Mouse (Mus musculus) erythroblast, embryonic 14.5 days (primary cell): ENCODE measurements around the gene Scel. TPM values are rescaled to one million over a fixed set of nuclear protein-coding genes. Genes with fewer than 3 reads are reported as not detected.

ENCODE experiments used
- H3K27me3 ChIP-seq: 2 replicates; pipeline ENCODE4 v1.6.1; 2012; ENCODE audit warnings: inconsistent platforms; ENCODE audit not compliant: control insufficient read depth
- H3K36me3 ChIP-seq: 2 replicates; pipeline ENCODE4 v1.6.1; 2012; ENCODE audit warnings: mild to moderate bottlenecking, inconsistent platforms; ENCODE audit not compliant: control insufficient read depth
- H3K4me1 ChIP-seq: 2 replicates; pipeline ENCODE4 v1.6.1; 2012; ENCODE audit warnings: inconsistent platforms; ENCODE audit not compliant: control insufficient read depth
- H3K4me3 ChIP-seq: replicated peaks from 2 replicates; pipeline ENCODE3; 2012; ENCODE audit warnings: moderate library complexity, mild to moderate bottlenecking, inconsistent platforms
- H3K9me3 ChIP-seq: 2 replicates; pipeline ENCODE4 v1.6.1; 2012; ENCODE audit warnings: low read length, inconsistent platforms, mixed read lengths; ENCODE audit not compliant: control insufficient read depth
- GATA1 ChIP-seq: IDR thresholded peaks from 2 replicates; pipeline ENCODE4 v1.6.1; 2012; ENCODE audit warnings: low read length, inconsistent platforms, mixed read lengths
- TAL1 ChIP-seq: IDR thresholded peaks from 3 replicates; pipeline ENCODE4 v1.6.1; 2012; ENCODE audit warnings: low read length, inconsistent platforms, mixed read lengths
- polyA plus RNA-seq: library from polyadenylated mRNA; stranded (reverse); fragments of >175 nt; gene quantifications from 2 replicates; pipeline ENCODE4 v1.2.3, GENCODE M21; 2012

Gene Scel
- polyA plus RNA-seq, 1 experiment = not detected

DNA sequence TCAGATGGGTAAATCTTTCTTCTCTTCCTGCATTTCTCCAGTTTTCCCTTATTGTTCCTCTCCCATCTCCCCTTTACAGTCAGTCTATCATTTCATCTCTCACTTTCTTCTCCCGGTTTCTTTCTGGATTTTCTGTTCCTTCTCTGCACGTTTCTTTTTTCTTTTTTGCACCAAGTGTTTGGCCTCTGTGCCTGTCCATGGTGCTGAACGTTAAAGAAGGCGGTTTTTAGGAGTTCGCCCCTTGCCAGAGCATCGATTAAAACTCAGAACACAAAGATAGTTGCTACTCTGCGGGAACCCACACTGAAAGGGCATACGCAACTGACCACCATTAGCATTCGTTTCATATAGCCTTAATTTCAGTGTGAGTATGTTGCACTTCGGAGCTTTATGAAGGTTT is 23.2 kb downstream of the Scel start:
- TF ChIP-seq GATA1 (no peak), TAL1 (no peak)
- Histone ChIP-seq H3K36me3 (no peaks in the 10 kb centered on the region), H3K4me1 (no peaks in the 10 kb centered on the region)

GRCm38 (mm10) chr14:103537355-103538056 is 24.4 kb downstream of the Scel start:
- H3K9me3 ChIP-seq = no peaks in the 10 kb centered on the region
- no peak overlapping the region for H3K4me3 ChIP-seq
- H3K36me3 ChIP-seq = no peaks in the 10 kb centered on the region
- TF ChIP-seq GATA1 (no peak), TAL1 (no peak)
- no peaks in the 10 kb centered on the region for H3K4me1 ChIP-seq
- H3K27me3 ChIP-seq = no peaks in the 10 kb centered on the region

More for the DNA sequence above, 23.2 kb downstream of the Scel start:
- Histone ChIP-seq H3K4me3 (no peak overlapping the region), H3K27me3 (no peaks in the 10 kb centered on the region), H3K9me3 (no peaks in the 10 kb centered on the region)

- Histone ChIP-seq H3K36me3 (no peaks in the 10 kb centered on the region), H3K27me3 (no peaks in the 10 kb centered on the region), H3K9me3 (no peaks in the 10 kb centered on the region), H3K4me1 (no peaks in the 10 kb centered on the region), H3K4me3 (no peak overlapping the region)
- TF ChIP-seq TAL1 (no peak), GATA1 (no peak)
Measured at GRCm38 (mm10) chr14:103539796-103540195, 26.7 kb downstream of the Scel start.

GRCm38 (mm10) chr14:103541679-103542078 is 28.5 kb downstream of the Scel start:
- Histone ChIP-seq H3K4me1 (no peaks in the 10 kb centered on the region), H3K9me3 (no peaks in the 10 kb centered on the region), H3K27me3 (no peaks in the 10 kb centered on the region), H3K36me3 (no peaks in the 10 kb centered on the region), H3K4me3 (no peak overlapping the region)
- TF ChIP-seq GATA1 (no peak), TAL1 (no peak)

- Histone ChIP-seq H3K4me3 (no peak overlapping the region), H3K36me3 (no peaks in the 10 kb centered on the region), H3K4me1 (no peaks in the 10 kb centered on the region), H3K27me3 (no peaks in the 10 kb centered on the region), H3K9me3 (no peaks in the 10 kb centered on the region)
- TF ChIP-seq GATA1 (no peak), TAL1 (no peak)
Measured at GRCm38 (mm10) chr14:103543304-103544079, 30.4 kb downstream of the Scel start.

- Histone ChIP-seq H3K4me3 (no peak overlapping the region), H3K36me3 (no peaks in the 10 kb centered on the region), H3K9me3 (no peaks in the 10 kb centered on the region), H3K4me1 (no peaks in the 10 kb centered on the region), H3K27me3 (no peaks in the 10 kb centered on the region)
- TF ChIP-seq GATA1 (no peak), TAL1 (no peak)
Measured at GRCm38 (mm10) chr14:103545734-103546133, 32.6 kb downstream of the Scel start.

DNA sequence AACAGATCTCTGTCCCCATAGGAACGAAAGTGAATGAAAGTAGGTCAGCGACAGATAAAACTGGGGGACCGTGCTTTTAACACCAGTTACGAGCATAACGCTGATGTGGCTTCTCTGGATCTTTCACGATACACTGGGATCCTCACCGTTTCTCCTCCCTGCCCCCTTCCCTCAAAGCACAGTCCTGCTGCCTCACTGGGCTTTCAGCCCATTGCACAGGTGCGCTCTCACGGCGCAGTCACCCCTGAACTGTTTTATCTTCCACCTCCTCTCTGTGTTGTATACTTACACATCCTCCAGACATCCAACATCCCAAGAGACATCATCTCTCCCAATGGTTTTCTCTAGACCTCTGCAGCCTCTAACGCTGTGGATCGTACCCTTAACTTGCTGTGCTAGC is 33.1 kb downstream of the Scel start:
- no peaks in the 10 kb centered on the region for H3K4me1 ChIP-seq
- no peaks in the 10 kb centered on the region for H3K9me3 ChIP-seq
- TF ChIP-seq GATA1 (no peak), TAL1 (no peak)
- H3K36me3 ChIP-seq = no peaks in the 10 kb centered on the region
- H3K4me3 ChIP-seq = no peak overlapping the region
- H3K27me3 ChIP-seq = no peaks in the 10 kb centered on the region

GRCm38 (mm10) chr14:103548220-103548619 is 35.1 kb downstream of the Scel start:
- TF ChIP-seq TAL1 (no peak), GATA1 (no peak)
- Histone ChIP-seq H3K4me3 (no peak overlapping the region), H3K36me3 (no peaks in the 10 kb centered on the region), H3K9me3 (no peaks in the 10 kb centered on the region), H3K4me1 (no peaks in the 10 kb centered on the region), H3K27me3 (no peaks in the 10 kb centered on the region)

GRCm38 (mm10) chr14:103550480-103550879 is 37.3 kb downstream of the Scel start:
- Histone ChIP-seq H3K36me3 (no peaks in the 10 kb centered on the region), H3K9me3 (no peaks in the 10 kb centered on the region), H3K27me3 (no peaks in the 10 kb centered on the region), H3K4me1 (no peaks in the 10 kb centered on the region), H3K4me3 (no peak overlapping the region)
- TF ChIP-seq GATA1 (no peak), TAL1 (no peak)
